Mouse (Mus musculus): ENCODE results near the gene Cd72. TPM values are rescaled to one million over a fixed set of nuclear protein-coding genes. Genes with fewer than 3 reads are reported as not detected.

Cd72 gene
- polyA plus RNA-seq, 1 experiment from 2014 or later = 3.4 TPM

- Histone ChIP-seq H3K27ac (ENCODE audit: low read depth, low read length) (no peak overlapping the region), H3K9ac (ENCODE audit: low read length) (no peak overlapping the region), H3K4me3 (ENCODE audit: low read depth, low read length) (no peak overlapping the region), H3K27me3 (ENCODE audit: control insufficient read depth, insufficient read depth, low read length) (peaks cover 2% of the 10 kb centered on the region; the same call in 1 of the 2 replicates), H3K36me3 (ENCODE audit: control insufficient read depth, insufficient read depth, low read length) (peaks cover 8% of the 10 kb centered on the region), H3K4me2 (no peak overlapping the region), H3K4me1 (ENCODE audit: control insufficient read depth, insufficient read depth, low read length) (no peaks in the 10 kb centered on the region), H3K9me3 (ENCODE audit: control insufficient read depth, low read length) (no peaks in the 10 kb centered on the region)
- ATAC-seq (ENCODE audit: low FRiP score) (no peak), DNase-seq (ENCODE audit: low spot score, missing footprints) (peak; percentile 61)
- WGBS = 60% methylated on average over 15 of the region's 15 CpGs
Observed at GRCm38 (mm10) chr4:43418973-43419656, 35.3 kb downstream of the Cd72 start.

- Histone ChIP-seq H3K4me3 (ENCODE audit: low read depth, low read length) (no peak overlapping the region), H3K4me2 (no peak overlapping the region), H3K9me3 (ENCODE audit: control insufficient read depth, low read length) (no peaks in the 10 kb centered on the region), H3K9ac (ENCODE audit: low read length) (no peak overlapping the region), H3K27ac (ENCODE audit: low read depth, low read length) (no peak overlapping the region), H3K36me3 (ENCODE audit: control insufficient read depth, insufficient read depth, low read length) (peaks cover 7% of the 10 kb centered on the region), H3K27me3 (ENCODE audit: control insufficient read depth, insufficient read depth, low read length) (no peaks in the 10 kb centered on the region), H3K4me1 (ENCODE audit: control insufficient read depth, insufficient read depth, low read length) (no peaks in the 10 kb centered on the region; the same call in 1 of the 2 replicates)
- 77% methylated on average over 4 of the region's 4 CpGs for WGBS
- no peak for ATAC-seq (ENCODE audit: low FRiP score)
- peak; percentile 41 for DNase-seq (ENCODE audit: low spot score, missing footprints)
Observed at GRCm38 (mm10) chr4:43418450-43418849, 36.0 kb downstream of the Cd72 start.

DNA sequence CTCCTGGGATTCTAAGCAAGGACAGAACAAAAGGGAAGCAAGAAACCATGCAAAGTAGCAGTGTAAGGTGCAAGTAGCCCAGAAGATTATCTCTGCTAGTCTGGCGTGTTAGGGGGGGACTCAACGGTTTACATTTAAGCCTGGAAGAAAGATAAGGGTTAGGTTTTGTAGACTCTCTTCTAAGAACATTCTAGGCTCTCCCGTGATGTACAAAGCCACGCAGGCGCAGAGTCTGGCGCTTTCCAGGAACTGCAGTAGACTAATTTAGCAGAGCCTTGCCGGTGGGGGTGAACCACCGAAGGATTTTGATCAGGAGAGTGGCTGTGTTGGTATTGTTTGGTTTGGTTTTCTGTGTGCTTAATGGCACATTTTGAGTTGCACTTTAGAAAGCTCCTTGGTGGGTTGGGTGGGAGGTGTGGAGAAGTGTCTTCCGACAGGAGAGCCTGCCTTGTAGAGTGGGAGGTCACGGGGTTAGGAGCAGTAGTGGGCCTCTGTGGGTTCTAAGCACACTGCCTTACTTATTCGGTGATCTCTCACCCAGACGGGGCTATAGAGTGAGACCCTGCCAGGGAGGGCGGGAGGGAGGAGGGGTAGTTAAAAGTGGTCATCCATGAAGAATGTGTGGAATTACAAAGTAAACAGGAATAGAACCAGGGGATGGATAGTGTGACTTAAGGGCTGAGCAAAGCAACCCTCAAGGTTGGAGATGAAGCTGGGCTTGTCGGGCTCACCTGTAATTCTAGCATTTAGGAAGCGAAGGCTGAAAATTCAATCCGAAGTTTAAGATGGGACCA is 37.0 kb downstream of the Cd72 start:
- H3K9me3 ChIP-seq (ENCODE audit: control insufficient read depth, low read length) = no peaks in the 10 kb centered on the region
- H3K27ac ChIP-seq (ENCODE audit: low read depth, low read length) = no peak overlapping the region
- H3K4me3 ChIP-seq (ENCODE audit: low read depth, low read length) = no peak overlapping the region
- H3K36me3 ChIP-seq (ENCODE audit: control insufficient read depth, insufficient read depth, low read length) = peaks cover 7% of the 10 kb centered on the region
- H3K4me2 ChIP-seq = no peak overlapping the region
- no peaks in the 10 kb centered on the region for H3K27me3 ChIP-seq (ENCODE audit: control insufficient read depth, insufficient read depth, low read length)
- 81% methylated on average over 16 of the region's 16 CpGs for WGBS
- H3K9ac ChIP-seq (ENCODE audit: low read length) = no peak overlapping the region
- ATAC-seq (ENCODE audit: low FRiP score) (no peak), DNase-seq (ENCODE audit: low spot score, missing footprints) (peak; percentile 54)
- H3K4me1 ChIP-seq (ENCODE audit: control insufficient read depth, insufficient read depth, low read length) = no peaks in the 10 kb centered on the region; the same call in 1 of the 2 replicates

DNA sequence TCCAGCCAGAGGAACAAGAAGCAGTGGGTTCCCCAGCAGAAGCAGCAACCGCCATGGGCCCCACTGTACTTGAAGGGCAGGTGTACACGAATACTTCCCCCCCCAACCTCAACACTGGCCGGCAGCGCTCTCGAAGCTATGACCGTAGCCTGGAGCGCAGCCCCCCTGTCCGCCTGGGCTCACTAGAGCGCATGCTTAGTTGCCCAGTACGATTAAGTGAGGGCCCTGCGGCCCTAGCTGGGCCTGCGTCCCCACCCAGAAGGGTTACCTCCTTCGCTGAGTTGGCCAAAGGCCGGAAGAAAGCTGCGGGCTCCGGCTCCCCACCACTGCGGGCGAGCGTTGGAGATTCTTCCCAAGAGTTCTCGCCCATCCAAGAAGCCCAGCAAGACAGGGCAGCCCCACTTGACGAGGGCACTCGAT is 38.3 kb downstream of the Cd72 start:
- Histone ChIP-seq H3K4me3 (ENCODE audit: low read depth, low read length) (no peak overlapping the region), H3K27ac (ENCODE audit: low read depth, low read length) (no peak overlapping the region)

GRCm38 (mm10) chr4:43415221-43416070 is 39.0 kb downstream of the Cd72 start:
- Histone ChIP-seq H3K4me3 (ENCODE audit: low read depth, low read length) (no peak overlapping the region), H3K27me3 (ENCODE audit: control insufficient read depth, insufficient read depth, low read length) (no peaks in the 10 kb centered on the region), H3K27ac (ENCODE audit: low read depth, low read length) (no peak overlapping the region), H3K9me3 (ENCODE audit: control insufficient read depth, low read length) (no peaks in the 10 kb centered on the region), H3K9ac (ENCODE audit: low read length) (no peak overlapping the region), H3K4me1 (ENCODE audit: control insufficient read depth, insufficient read depth, low read length) (no peaks in the 10 kb centered on the region; the same call in 1 of the 2 replicates), H3K36me3 (ENCODE audit: control insufficient read depth, insufficient read depth, low read length) (peaks cover 7% of the 10 kb centered on the region), H3K4me2 (no peak overlapping the region)
- DNase-seq (ENCODE audit: low spot score, missing footprints) = no peak
- no peak for ATAC-seq (ENCODE audit: low FRiP score)
- whole genome bisulfite sequencing = 87% methylated on average over 29 of the region's 29 CpGs

More for the DNA sequence above, 38.3 kb downstream of the Cd72 start:
- Histone ChIP-seq H3K9me3 (ENCODE audit: control insufficient read depth, low read length) (no peaks in the 10 kb centered on the region), H3K4me2 (no peak overlapping the region), H3K27me3 (ENCODE audit: control insufficient read depth, insufficient read depth, low read length) (no peaks in the 10 kb centered on the region), H3K9ac (ENCODE audit: low read length) (no peak overlapping the region), H3K4me1 (ENCODE audit: control insufficient read depth, insufficient read depth, low read length) (no peaks in the 10 kb centered on the region; the same call in 1 of the 2 replicates), H3K36me3 (ENCODE audit: control insufficient read depth, insufficient read depth, low read length) (peaks cover 7% of the 10 kb centered on the region)
- ATAC-seq (ENCODE audit: low FRiP score) = no peak
- WGBS = 94% methylated on average over 22 of the region's 22 CpGs
- DNase-seq (ENCODE audit: low spot score, missing footprints) = peak; percentile 49

- 89% methylated on average over 14 of the region's 14 CpGs for WGBS
- H3K27ac ChIP-seq (ENCODE audit: low read depth, low read length) = no peak overlapping the region
Observed at GRCm38 (mm10) chr4:43414761-43415160, 39.7 kb downstream of the Cd72 start.

DNA sequence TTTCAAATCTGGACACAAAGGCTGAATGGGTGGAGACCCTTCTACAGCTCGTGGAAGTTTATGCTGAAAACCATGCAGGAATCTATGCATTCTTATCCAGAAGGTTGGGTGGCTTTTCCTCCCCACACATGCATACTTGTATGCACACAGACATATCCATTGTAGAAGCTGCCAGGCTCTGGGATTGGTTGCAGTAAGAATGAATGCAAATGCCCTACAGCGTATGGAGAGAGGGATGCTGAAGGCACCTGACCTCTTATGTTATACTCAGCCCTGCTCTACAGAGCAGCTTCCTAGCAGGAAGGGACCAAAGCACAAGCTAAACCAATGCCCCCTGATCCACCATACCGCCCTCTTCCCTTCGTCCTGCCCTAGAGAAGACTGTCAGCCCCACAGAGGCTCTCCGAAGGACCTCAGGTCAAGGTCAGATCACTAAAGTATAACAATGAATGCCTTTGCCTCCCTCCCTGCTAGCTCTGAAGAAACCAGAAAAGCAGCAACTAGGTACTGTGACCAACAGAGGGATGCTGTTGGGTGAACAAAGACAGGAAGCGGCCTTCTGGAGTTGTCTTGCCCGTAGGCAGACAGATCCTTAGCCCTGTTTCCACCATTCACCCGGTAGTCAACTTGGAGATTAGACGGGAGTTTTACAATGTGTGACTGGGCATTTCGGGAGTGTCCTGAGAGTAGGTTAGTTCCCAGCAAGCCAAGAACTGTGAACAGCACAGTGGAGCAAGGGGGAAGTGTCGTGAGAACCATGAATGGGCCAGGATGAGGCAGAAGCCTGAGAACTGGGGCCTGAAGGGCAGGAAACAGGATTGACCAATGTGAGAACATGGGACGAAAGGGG is 47.1 kb downstream of the Cd72 start:
- Histone ChIP-seq H3K27me3 (ENCODE audit: control insufficient read depth, insufficient read depth, low read length) (no peaks in the 10 kb centered on the region), H3K9me3 (ENCODE audit: control insufficient read depth, low read length) (no peaks in the 10 kb centered on the region), H3K4me2 (peak overlapping the region; percentile 68), H3K9ac (ENCODE audit: low read length) (peak overlapping the region; percentile 79), H3K4me3 (ENCODE audit: low read depth, low read length) (peak overlapping the region; percentile 44), H3K27ac (ENCODE audit: low read depth, low read length) (peak overlapping the region; percentile 83), H3K4me1 (ENCODE audit: control insufficient read depth, insufficient read depth, low read length) (peaks cover 13% of the 10 kb centered on the region), H3K36me3 (ENCODE audit: control insufficient read depth, insufficient read depth, low read length) (no peaks in the 10 kb centered on the region)
- DNase-seq (ENCODE audit: low spot score, missing footprints) (peak; percentile 90), ATAC-seq (ENCODE audit: low FRiP score) (peak; percentile 45)
- WGBS = 73% methylated on average over 12 of the region's 12 CpGs

More at GRCm38 (mm10) chr4:43414761-43415160, 39.7 kb downstream of the Cd72 start:
- Histone ChIP-seq H3K36me3 (ENCODE audit: control insufficient read depth, insufficient read depth, low read length) (peaks cover 7% of the 10 kb centered on the region), H3K9me3 (ENCODE audit: control insufficient read depth, low read length) (no peaks in the 10 kb centered on the region), H3K27me3 (ENCODE audit: control insufficient read depth, insufficient read depth, low read length) (no peaks in the 10 kb centered on the region), H3K4me1 (ENCODE audit: control insufficient read depth, insufficient read depth, low read length) (no peaks in the 10 kb centered on the region; the same call in 1 of the 2 replicates), H3K4me3 (ENCODE audit: low read depth, low read length) (no peak overlapping the region), H3K4me2 (no peak overlapping the region), H3K9ac (ENCODE audit: low read length) (no peak overlapping the region)
- no peak for DNase-seq (ENCODE audit: low spot score, missing footprints)
- no peak for ATAC-seq (ENCODE audit: low FRiP score)

Data from midbrain, embryonic 11.5 days (tissue).